Mouse (Mus musculus) thymus, postnatal 36 days (tissue): ENCODE data around the gene Gng12.
"Not testable (repeated sequence)": the region's sequence is repeated elsewhere in the genome, so short reads cannot be mapped to it uniquely, and the experiment has no call there.

Experiments used
- DNase-seq, 2 experiments: peaks; one replicate each; pipeline ENCODE4 v3.0.0; 2022; ENCODE audit warnings: mixed read lengths in 2 of 2

Gng12 gene

DNA sequence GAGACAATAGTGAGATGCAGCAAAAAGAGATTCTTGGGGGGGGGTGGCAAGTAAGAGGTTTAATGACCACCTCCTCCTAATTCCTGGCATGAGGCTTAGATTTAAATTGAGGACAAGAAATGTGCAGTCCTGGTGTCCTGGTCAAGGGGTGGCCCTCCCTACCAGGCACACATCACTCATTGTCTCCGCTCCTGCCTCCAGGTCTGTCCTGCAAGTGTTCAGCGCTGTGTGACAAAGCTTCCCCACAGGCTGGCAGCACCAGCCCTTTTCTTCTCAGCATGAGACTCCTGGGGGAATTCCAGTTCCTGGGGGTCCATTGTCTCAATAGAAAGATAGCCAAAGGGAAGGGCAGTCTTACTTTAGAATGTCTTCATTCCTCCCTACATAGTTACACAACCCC lies 134.2 kb downstream of the Gng12 start:
- no peak for DNase-seq

GRCm38 (mm10) chr6:67030846-67031245 lies 134.6 kb downstream of the Gng12 start:
- no peak for DNase-seq

- DNase-seq, result not testable (repeated sequence)
Measured at GRCm38 (mm10) chr6:67032551-67032950, 136.4 kb downstream of the Gng12 start.

DNA sequence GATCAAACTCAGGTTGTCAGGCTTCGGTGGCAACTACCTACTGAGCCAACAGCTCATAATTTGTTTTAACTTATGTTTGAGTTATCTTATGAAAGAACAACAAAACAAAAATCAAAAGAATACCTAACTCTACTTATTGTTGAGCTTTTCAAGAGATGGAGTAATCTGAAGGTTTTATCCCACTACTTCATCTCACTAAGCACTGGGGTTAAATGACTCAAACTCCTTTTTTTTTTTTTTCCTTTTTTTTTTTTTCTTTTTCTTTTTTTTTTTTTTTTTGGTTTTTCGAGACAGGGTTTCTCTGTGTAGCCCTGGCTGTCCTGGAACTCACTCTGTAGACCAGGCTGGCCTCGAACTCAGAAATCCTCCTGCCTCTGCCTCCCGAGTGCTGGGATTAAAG lies 136.8 kb downstream of the Gng12 start:
- not testable (repeated sequence) for DNase-seq

- DNase-seq, result no peak
Measured at GRCm38 (mm10) chr6:67033604-67034003, 137.4 kb downstream of the Gng12 start.

GRCm38 (mm10) chr6:67034331-67035130 lies 138.3 kb downstream of the Gng12 start:
- DNase-seq, result no peak

GRCm38 (mm10) chr6:67035388-67036299 lies 139.4 kb downstream of the Gng12 start:
- DNase-seq, result no peak

GRCm38 (mm10) chr6:67036356-67036811 lies 140.2 kb downstream of the Gng12 start:
- peak; percentile 80 to 81 for DNase-seq

DNA sequence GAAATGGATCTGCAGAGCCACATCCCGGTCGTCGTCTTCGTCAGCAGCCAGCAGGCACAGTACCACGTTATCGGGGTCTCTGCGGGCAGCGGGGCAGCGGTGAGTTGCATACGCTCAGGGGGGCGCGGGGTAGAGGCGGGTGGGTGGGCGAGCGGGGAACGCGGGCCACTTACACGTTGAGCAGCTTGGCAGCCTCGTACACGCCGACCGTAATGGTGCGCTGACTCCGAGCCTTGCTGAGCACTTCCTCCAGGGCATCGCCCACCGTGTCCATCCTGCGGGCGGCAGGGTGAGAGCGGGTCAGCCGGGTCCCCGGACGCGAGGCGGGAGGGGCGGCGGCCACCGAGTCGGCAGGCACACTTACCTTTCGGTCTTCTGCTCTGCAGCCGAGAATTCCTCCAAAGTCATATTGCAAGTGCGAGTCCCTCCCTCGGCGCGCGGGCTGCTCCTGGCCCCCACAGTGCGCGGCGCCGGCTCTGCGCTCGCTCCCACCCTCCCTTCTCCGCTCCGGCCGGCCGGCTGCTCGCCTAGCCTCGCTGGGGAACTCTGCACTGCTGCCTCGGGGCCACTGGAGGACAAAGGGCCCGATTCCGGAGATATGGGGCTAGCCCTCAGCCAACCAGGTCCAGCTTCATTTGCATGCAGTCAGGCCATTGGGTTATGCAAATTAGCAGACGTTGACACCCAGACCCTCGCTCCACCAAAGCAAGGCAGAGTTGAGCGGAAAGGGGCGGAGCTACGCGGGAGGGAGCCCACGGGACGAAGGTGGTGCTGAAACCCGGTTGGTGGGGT lies 140.8 kb downstream of the Gng12 start, which contains the start of gene Gadd45a:
Gadd45a (minus strand) TSS at position 621 of the 792 bp plus-strand sequence.
- DNase-seq, result peak; percentile 95 to 98

- DNase-seq, result no peak
Measured at GRCm38 (mm10) chr6:67038964-67039363, 142.8 kb downstream of the Gng12 start.

DNA sequence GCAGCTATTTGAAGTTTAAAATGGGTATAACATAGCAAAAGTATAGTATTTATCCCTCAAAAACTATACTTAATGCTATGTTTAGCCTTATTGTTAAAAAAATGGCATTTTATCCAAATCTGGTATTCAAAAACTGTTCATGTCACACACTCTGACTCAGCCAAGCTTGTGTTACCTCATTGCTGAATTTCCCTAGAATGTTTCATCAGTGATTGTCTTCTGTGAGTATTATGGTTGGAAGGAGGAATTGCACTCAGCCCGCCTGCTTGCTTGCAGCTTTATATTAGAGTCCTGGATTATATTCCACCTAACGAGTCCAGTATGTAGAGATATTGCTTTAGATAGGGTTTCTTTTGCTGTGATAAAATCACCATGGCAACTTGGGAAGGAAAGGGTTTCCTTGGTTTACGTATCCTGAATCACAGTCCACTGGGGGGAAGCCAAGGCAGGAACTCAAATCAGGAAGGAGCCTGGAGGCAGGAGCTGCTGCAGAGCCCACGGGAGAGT lies 144.8 kb downstream of the Gng12 start:
- DNase-seq, result no peak

GRCm38 (mm10) chr6:67045424-67045823 lies 149.2 kb downstream of the Gng12 start:
- no peak for DNase-seq

DNA sequence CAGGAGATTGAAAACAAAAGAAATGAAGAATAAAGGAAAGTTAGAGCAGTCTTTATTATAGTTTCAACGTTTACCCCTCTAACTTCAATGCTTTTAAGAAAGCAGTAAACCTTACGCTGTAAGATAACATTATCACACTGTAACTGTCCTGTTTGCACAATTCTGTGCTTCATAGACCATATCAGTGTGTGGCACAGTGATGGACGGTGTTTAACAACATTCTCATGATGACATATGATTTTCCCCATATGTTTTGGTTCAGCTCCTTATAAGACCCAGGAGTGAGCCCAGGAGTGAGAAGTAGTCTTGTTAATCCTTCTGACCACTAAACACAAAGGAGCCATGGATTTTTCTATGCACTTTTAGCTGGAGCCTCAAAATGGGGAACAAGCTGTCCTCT lies 150.7 kb downstream of the Gng12 start:
- DNase-seq, result no peak

DNA sequence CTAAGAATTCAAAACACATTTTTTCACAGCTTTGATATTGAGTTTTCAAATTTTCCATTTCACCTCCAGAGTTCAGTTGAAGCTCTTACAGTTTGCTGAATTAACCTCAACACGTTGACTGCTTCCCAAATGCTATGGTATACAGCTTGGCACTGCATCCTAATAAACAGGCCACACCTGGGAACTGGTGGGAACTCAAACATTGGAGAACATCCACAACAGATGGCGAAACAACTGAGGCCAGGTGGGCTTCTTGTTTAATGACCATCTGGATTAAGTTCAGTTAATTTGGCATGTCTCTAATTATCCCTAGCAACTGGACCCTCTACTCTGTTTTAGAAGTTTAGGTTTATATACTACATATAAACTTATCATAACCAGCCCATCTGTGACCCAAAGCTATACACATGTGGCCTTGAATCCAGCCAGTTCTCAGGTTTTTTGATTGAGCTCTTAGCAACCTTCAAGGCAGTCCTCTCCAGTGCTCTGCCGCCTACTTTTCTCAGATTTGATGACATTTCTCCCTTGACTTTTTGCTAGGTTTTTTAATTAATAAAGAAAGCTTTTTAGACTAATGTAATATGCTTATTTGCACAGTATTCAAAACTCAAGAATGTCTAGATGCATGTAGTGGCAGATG lies 152.0 kb downstream of the Gng12 start:
- DNase-seq, result no peak

GRCm38 (mm10) chr6:67048880-67049694 lies 152.9 kb downstream of the Gng12 start:
- DNase-seq, result no peak

DNA sequence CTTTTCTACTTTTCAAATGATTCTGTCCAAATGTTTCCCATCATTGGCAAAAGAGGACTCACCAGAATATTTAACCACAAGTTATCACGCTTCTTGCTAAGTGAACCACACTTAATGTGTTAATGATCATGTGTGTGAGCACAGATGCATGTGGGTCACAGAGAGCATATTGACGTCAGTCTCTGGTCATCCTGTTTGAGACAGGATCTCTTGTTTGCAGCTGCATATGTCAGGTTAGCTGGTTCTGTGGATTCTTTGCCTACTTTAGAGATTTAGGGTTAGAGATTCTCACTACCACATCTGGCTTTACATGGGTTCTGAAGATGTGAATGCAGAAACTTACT lies 153.5 kb downstream of the Gng12 start:
- DNase-seq, result no peak

- DNase-seq, result no peak
Measured at GRCm38 (mm10) chr6:67050063-67050462, 153.9 kb downstream of the Gng12 start.

DNA sequence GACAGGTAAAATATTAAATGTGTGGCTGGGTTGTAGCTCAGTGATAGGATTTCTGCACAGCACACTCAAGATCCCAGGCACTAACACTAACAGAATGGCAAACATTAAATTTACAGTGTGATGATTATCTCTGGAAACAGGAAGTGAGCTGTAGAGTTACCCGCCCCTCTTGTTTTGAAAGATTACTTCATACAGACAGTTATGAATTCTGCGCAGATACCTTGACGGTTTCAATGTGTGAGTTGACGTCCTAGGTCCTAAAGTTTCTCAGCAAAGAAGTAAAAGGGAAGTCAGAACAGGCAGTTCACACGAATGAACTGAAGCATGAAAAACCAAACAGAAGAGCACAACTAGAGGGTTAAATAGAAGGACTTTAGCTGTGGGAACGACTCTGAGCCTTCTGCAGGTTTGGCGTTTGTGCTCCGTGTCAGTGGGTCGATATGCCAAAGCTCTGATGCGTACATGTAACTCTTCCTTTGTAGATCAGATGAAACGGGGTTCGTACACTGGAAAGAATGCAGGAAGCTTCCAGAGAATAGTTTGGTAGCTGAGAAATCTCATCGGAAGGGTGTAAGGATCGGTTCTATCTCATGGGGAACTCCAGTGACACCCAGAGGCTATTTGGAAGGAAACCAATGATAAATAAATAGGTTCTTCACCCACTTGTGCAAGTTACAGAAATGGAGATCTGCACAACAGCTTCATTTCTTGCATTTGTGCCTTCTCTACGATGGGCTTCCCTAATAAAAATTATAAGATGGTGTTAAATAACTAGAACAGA lies 160.1 kb downstream of the Gng12 start:
- no peak for DNase-seq

- DNase-seq, result no peak
Measured at GRCm38 (mm10) chr6:67056889-67057564, 160.8 kb downstream of the Gng12 start.

DNA sequence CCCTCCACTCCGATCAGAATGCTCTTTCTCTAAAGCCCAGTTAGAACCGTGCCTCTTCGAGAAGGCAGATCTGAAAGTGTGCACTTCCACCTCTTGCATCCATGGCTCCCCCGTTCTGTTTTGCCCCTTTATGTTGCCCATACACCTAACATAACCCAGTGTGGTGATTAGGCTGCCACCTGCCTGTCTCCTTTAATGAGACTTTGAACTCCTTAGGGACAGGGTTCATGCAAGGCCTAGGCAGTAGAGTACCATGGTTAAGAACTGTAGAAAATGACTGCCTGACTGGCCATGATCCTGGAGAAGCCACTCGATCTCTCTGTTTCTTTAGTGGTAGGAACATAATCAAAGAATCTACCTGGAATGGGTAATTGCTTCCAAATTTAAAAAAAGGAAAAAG lies 161.4 kb downstream of the Gng12 start:
- DNase-seq, result no peak
